Mouse (Mus musculus) CD4-positive, CD25-positive, alpha-beta regulatory T cell, adult 2 months (primary cell): ENCODE measurements around the gene Gsk3b.
"Not testable (repeated sequence)": the region's sequence is repeated elsewhere in the genome, so short reads cannot be mapped to it uniquely, and the experiment has no call there.

ENCODE experiments used
- DNase-seq: peaks from one replicate; pipeline ENCODE4 v3.0.0-alpha.2; 2012; ENCODE audit warnings: low read depth, low spot score

Gene Gsk3b

GRCm38 (mm10) chr16:38100569-38100968 lies 11.8 kb downstream of the Gsk3b start:
- no peak for DNase-seq

DNA sequence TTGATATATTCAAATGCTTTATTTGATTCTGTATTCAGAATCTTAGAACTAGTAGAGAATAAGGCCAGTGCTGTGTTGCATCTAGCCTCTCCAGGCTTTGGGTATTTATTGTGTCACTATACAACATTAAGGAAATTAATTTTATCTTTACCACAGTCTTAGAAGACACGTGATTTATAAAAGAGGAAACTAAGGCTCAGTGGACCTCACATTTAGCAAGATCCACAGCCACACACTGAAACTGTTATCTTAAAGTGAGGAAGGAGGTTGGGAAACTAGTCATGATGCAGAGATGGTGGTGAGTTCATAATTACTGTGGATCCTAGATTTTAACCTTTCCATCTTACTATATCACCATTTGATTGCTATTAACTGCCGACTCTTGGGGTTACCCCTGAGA lies 16.7 kb downstream of the Gsk3b start:
- no peak for DNase-seq

DNA sequence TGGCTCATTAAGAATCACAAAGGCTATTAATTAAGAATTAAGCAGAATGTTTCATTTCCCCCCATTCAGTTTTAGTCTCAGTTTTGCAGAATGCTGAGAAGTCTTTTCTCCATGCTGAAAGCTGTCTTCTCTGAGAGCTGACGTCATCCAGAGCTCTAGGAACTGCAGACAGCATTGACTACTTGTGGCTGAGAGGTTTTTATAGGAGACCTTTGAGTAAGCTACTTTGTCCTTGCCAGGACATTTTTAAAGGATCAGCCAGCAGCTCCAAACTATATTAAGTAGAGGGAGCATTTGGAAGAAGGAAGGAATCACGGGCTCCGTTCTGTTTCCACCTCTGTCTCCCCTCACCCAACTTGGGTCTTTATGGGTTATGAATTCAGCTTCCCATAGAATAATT lies 17.7 kb downstream of the Gsk3b start:
- DNase-seq, result no peak

DNA sequence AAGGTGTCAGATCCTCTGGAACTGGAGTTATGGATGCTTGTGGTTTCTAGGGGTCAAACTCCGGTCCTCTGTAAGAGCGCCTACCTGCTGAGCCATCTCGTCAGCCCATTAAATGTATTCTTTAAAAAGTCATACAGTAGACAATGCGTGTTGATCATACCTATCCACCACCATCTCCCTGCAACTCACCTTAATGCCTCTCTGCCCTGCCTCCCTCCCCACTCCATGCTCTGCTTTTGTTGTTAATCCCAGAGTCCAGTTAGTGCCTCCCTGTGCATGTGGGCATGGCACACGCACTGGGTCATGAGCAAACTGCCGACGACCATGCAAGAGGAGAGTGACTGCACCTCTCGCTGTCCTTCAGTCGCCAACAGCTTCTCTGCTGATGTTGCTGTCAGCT lies 21.2 kb downstream of the Gsk3b start:
- DNase-seq, result no peak

- no peak for DNase-seq
Observed at GRCm38 (mm10) chr16:38110575-38110974, 21.8 kb downstream of the Gsk3b start.

DNA sequence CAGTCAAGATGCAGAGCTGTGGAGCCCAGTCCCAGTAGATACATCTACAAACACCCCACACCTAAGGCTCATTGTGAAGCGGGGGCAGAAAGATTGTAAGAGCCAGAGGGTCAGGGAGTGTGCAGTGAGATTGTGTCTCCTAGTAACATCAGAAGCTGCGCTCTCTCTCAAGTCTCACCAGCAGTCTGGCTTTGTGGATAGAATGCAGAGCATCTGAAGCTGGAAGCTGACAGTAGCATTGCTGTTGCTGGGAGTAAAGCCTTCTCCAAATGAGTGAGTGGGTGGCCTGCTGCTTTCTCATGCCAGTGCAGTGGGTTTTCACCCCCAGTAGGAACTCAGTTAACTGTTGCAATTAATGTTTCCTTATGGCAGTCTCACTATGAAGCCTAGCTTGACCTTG lies 25.3 kb downstream of the Gsk3b start:
- DNase-seq, result no peak

- not testable (repeated sequence) for DNase-seq
Observed at GRCm38 (mm10) chr16:38117909-38118308, 29.1 kb downstream of the Gsk3b start.

- DNase-seq, result no peak
Observed at GRCm38 (mm10) chr16:38118723-38119122, 29.9 kb downstream of the Gsk3b start.

- no peak for DNase-seq
Observed at GRCm38 (mm10) chr16:38119286-38119685, 30.5 kb downstream of the Gsk3b start.

DNA sequence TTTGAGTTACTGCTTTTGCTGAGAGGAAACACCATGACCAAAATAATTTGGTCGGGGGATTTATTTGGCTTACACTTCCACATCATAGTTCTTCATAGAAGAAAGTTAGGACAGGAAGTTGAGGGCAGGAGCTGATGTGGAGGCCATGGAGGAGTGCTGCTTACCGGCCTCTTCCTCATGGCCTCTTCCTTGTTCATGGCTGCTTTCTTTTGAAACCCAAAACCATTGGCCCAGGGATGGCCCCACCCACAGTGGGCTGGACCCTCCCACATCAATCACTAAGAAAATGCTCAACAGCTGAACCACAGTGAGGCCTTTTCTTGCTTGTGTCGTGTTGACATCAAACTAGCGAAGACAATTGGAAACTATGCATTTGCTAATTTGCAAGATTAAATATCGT lies 40.4 kb downstream of the Gsk3b start:
- peak; percentile 32 for DNase-seq

DNA sequence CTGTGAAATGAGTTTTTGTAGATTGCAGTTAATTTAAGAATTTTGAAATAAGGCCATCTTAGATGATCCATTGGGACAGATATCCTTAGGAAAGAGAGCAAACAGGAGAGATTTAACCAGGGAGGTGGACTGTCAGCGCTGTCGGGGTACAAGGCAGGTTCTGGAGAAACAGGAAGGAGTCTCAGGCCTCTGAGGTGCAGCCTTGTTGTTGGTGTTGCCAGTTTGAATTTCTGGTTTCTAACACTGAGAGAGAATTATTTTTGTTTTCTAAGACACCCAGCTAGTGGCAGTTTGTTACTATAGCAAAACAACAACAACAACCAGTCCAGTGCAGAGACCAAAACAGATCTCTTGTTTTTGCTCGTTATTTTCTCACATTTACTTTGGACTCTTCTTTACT lies 42.2 kb downstream of the Gsk3b start:
- DNase-seq, result peak; percentile 25

DNA sequence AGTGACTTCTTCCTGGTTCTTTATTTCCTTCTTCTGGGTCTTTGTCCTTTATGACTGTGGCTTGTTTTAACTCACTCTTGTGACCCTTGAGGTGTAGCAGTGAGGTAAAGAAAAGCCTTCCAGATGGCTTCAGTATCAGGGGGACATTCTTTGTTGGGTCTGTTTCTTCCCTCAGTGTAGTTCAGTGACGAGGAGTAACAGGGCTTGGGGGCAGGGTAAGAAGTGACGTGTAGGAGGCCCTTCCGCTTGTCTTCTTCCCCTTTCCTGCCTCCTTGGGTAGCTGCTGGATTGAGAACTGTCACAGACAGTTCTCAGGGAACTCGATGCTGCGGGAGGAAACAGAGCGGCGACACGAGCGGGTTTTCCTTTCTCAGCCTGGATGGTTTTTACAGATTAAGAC lies 43.0 kb downstream of the Gsk3b start:
- peak; percentile 72 for DNase-seq

DNA sequence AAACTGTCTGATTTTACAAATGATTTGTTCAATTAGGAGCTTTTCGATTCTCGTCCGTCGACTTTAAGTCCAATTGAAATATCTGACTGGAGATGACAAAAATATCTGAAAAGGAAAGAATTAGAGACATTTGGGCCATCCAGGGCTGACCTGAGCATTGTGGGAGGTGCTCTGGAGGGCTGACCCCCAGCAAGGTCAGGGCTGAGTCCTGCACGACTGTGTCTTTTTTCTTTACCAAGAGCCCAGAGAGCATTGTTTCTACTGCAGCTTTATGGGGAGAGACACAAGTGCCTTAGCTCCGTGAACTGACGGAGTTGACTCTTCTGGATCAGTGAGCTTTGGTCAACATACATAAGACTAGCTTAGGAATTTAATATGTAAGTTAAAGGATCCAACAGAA lies 43.4 kb downstream of the Gsk3b start:
- no peak for DNase-seq

- DNase-seq, result peak; percentile 68
Observed at GRCm38 (mm10) chr16:38137296-38137695, 48.5 kb downstream of the Gsk3b start.

DNA sequence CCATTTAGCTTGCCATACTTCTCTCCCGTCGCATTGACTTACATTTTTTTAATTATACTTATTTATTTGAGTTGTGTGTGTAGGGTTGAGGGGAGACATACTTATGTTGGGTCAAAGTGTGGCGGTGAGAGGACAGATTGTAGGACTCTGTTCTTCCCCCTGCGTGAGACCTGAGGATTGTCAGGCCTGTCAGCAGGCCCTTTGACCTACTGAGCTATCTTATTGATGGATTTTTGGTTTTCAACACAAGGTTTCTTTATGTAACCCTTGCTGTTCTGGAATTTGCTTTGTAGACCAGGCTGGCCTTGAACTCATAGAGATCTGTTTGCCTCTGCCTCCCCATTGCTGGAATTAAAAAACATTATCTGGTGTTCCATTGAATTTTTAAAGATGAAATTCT lies 56.1 kb downstream of the Gsk3b start:
- no peak for DNase-seq

DNA sequence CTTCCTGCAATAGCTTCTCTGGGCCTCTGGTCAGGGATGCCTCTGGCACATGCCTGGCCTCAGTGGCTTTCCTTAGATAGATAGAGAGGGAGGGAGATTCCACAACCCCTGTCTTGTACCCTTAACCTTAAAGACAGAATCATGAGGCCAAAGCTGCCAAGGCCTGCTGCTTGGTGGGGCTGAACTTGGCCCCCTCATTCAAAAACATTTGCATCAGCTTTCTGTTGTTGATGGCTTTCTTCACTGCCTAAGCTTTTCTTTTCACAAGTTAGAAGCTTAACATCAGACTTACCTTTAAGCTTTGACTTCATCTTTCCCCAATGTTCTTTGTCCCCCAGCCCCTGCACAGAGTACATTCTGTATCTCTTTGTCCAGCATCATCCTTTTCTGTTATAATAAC lies 61.8 kb downstream of the Gsk3b start:
- DNase-seq, result no peak

- no peak for DNase-seq
Observed at GRCm38 (mm10) chr16:38157854-38158622, 69.2 kb downstream of the Gsk3b start.

DNA sequence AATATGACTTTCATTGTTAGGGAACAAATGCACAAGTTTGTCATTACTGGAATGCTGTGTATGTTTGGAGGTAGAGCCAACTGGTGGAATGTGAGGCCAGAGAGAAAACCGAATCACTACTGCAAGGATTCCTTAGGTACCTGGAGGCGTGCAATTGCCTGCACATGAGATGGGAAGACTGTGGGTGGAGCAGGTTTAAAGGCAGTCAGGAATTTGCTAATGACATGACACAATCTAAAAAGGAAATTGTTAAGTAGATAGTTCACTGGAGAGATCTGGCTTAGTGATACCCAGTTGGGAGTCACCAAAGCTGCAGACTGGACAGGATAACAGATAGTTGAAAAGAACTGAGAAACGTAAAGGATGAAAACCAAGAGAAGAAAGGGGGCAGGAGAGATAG lies 73.2 kb downstream of the Gsk3b start:
- no peak for DNase-seq

GRCm38 (mm10) chr16:38164811-38165591 lies 76.2 kb downstream of the Gsk3b start:
- DNase-seq, result no peak

DNA sequence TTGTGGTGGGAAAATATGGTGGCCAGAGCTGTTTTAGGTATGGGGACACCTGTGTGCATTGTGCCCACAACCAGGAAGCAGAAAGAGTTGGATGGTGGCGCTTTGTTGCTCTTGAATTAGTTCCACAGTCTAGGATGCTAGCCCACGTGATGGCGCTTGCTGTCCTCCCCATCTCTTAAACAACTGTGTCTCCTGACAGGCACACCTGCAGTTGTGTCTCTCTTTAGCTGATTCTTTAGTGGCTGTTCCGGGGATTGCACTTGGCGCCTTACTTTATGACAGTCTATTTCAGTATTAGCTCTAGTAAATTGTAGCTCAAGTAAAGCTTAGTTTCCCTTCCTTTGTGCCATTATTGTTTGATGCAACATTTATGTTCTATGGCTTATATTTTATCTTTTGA lies 80.2 kb downstream of the Gsk3b start:
- no peak for DNase-seq

GRCm38 (mm10) chr16:38179150-38179549 lies 90.3 kb downstream of the Gsk3b start:
- no peak for DNase-seq

DNA sequence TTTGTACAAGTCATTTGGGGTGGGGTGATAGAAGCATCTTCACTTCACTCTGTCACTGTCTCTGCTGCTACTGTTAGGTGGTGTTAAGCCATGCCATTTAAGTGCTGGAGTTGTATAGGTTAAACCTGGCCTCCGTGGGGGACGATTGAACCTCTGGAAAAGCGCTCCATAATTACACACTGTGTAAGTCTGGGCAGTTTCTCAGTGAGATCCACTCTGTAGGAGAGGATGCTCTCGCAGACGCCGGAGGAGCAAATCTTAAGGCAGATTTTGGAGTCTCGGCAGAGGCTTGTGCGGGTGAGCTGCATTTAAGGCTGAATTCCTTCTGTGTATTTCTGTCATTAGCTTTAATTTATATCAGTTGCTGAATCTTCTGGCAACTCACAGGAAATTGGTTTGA lies 92.6 kb downstream of the Gsk3b start:
- DNase-seq, result no peak

DNA sequence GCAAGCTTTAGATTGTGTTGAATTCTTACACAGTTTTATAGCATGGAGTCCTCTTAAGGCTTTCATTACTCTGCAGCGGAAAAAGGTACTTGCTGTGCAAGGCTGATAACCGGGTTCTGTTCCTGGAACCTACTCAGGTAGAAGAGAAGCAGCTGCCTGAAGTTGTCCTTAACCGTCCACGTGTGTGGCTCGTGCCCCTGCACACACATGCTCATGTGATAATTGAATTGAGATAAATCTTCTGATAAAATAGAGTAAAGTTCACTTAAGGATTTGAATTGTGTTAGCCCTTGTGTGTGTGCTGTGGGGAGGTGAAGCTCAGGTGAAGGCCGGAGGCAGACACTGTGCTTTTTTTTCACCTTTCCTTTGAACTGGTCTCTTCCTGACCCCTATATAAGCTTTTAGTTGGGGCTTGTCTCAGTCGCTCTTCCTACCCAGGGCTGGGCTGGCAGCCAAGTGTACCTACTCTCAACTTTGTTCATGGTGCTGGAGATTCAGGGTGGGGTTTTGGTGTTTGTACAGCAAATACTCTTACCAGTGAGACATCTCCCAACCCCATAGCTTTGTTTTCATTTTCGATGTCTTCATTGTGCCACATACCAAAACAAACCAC lies 96.0 kb downstream of the Gsk3b start:
- DNase-seq, result no peak
